In the genomic region with DNA sequence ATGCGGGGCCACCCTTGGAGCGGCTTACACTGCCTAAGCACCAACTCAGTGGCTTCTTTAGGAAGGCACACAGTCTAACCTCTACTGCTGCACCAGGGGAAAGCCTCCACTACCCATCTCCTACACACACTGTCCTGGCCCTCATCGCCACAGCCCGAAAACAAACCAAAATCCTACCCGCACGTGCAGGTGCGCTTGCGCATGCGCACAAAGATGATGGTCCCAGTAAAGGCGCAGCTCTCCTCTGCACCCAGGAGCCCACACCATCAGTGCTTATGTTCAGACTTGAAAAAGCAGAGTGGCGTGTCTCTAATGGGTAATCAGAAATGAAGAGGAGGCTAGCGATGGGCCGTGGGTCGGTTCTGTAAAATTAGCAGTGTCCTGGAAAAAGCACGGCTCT, we compare ENCODE assay signal across 17 mouse cellular contexts.
A peak's percentile ranks its signal among the peaks of the same experiment; 100 is the strongest.
DNase-seq lines count a peak whose midpoint lies in the region; ATAC-seq lines count a peak whose summit lies in the region.
"Had no signal": no experiment of that assay in that cellular context is flagged by ENCODE, and none has a peak within 500 bp of the region (broad histone marks: within the 10 kb centered on the region; RNA-seq: fewer than 3 reads in every experiment).

No protein-coding gene starts in this region.

- no peak for DNase-seq in hindbrain, embryonic 10.5 days (ENCODE audit: low spot score)
- DNase-seq in ES-CJ7 (ENCODE audit: low read depth, low spot score) (peak; percentile 64), ZHBTc4 (ENCODE audit: low read depth, low spot score) (peak; percentile 80)
- DNase-seq in limb, embryonic 11.5 days (ENCODE audit: low spot score) = no peak
- no peak for DNase-seq in frontal cortex, adult 2 months (ENCODE audit: extremely low spot score in 1 of 2, low spot score in 1 of 2)
- DNase-seq in lung, postnatal 25 days (ENCODE audit: low spot score) = no peak
- DNase-seq: adrenal gland, postnatal 14 days; cerebellum, adult 11-12 months; heart, adult 11 months; kidney, adult 2 months; liver, embryonic 13.5 days; thymus, postnatal 36 days had no signal

- H3K4me3 ChIP-seq in hindbrain, embryonic 10.5 days = no peak overlapping the region
- no peak overlapping the region for H3K4me3 ChIP-seq in hindbrain, embryonic 13.5 days
- no peak overlapping the region for H3K4me3 ChIP-seq in limb, embryonic 11.5 days (ENCODE audit: low read depth, low read length)
- H3K4me3 ChIP-seq: liver, embryonic 13.5 days; lung, embryonic 15.5 days; midbrain, embryonic 12.5 days had no signal

- H3K27ac ChIP-seq in hindbrain, embryonic 10.5 days = peak overlapping the region; percentile 42; the same call in 1 of the 2 replicates
- no peak overlapping the region for H3K27ac ChIP-seq in hindbrain, embryonic 13.5 days
- H3K27ac ChIP-seq in limb, embryonic 11.5 days (replicated peaks; ENCODE audit: low read depth, low read length) = peak overlapping the region; percentile 92
- H3K27ac ChIP-seq: hindbrain, embryonic 14.5 days; liver, embryonic 13.5 days; lung, embryonic 15.5 days; midbrain, embryonic 12.5 days had no signal

- H3K4me2 ChIP-seq in hindbrain, embryonic 13.5 days = no peak overlapping the region
- H3K4me2 ChIP-seq in limb, embryonic 11.5 days (ENCODE audit: low read depth, severe bottlenecking) = peak overlapping the region; percentile 26
- H3K4me2 ChIP-seq: hindbrain, embryonic 14.5 days; liver, embryonic 13.5 days; lung, embryonic 15.5 days; midbrain, embryonic 12.5 days had no signal

- no peaks in the 10 kb centered on the region for H3K9me3 ChIP-seq in hindbrain, embryonic 10.5 days
- H3K9me3 ChIP-seq in hindbrain, embryonic 13.5 days = no peaks in the 10 kb centered on the region
- no peaks in the 10 kb centered on the region for H3K9me3 ChIP-seq in limb, embryonic 11.5 days (ENCODE audit: control insufficient read depth, low read length)
- H3K9me3 ChIP-seq: liver, embryonic 13.5 days; lung, embryonic 15.5 days; midbrain, embryonic 12.5 days had no signal

- 84% methylated on average over 15 of the region's 15 CpGs for WGBS in hindbrain, embryonic 10.5 days
- 91% methylated on average over 15 of the region's 15 CpGs for WGBS in hindbrain, embryonic 13.5 days
- 86% methylated on average over 15 of the region's 15 CpGs for WGBS in limb, embryonic 11.5 days

- no peak for ATAC-seq in hindbrain, embryonic 13.5 days (ENCODE audit: low FRiP score)
- ATAC-seq in limb, embryonic 11.5 days (ENCODE audit: insufficient number of reproducible peaks, low FRiP score, low TSS enrichment, low read depth) = no peak; the same call in 1 of the 2 replicates
- ATAC-seq: forebrain, embryonic 16.5 days had no signal

- no peaks in the 10 kb centered on the region for H3K27me3 ChIP-seq in hindbrain, embryonic 10.5 days (ENCODE audit: insufficient read depth, poor library complexity, severe bottlenecking)
- H3K27me3 ChIP-seq in hindbrain, embryonic 13.5 days = no peaks in the 10 kb centered on the region
- H3K27me3 ChIP-seq in limb, embryonic 11.5 days (ENCODE audit: control insufficient read depth, insufficient read depth, low read length) = no peaks in the 10 kb centered on the region
- H3K27me3 ChIP-seq: liver, embryonic 13.5 days; lung, embryonic 15.5 days had no signal

- H3K4me1 ChIP-seq in hindbrain, embryonic 10.5 days (replicated peaks) = peaks cover 68% of the 10 kb centered on the region
- H3K4me1 ChIP-seq in hindbrain, embryonic 13.5 days (replicated peaks) = peaks cover 14% of the 10 kb centered on the region; the same call in 1 of the 2 replicates
- H3K4me1 ChIP-seq in limb, embryonic 11.5 days (ENCODE audit: control insufficient read depth, insufficient read depth, low read length) = peaks cover 72% of the 10 kb centered on the region
- H3K4me1 ChIP-seq: liver, embryonic 13.5 days had no signal

- no peak overlapping the region for H3K9ac ChIP-seq in hindbrain, embryonic 13.5 days
- H3K9ac ChIP-seq in limb, embryonic 11.5 days (ENCODE audit: low read length) = peak overlapping the region; percentile 17; the same call in 1 of the 2 replicates
- H3K9ac ChIP-seq: hindbrain, embryonic 14.5 days; liver, embryonic 13.5 days; lung, embryonic 15.5 days; midbrain, embryonic 12.5 days had no signal

- no peaks in the 10 kb centered on the region for H3K36me3 ChIP-seq in hindbrain, embryonic 10.5 days
- H3K36me3 ChIP-seq in hindbrain, embryonic 13.5 days = no peaks in the 10 kb centered on the region
- no peaks in the 10 kb centered on the region for H3K36me3 ChIP-seq in limb, embryonic 11.5 days (ENCODE audit: control insufficient read depth, insufficient read depth, low read length)
- H3K36me3 ChIP-seq: liver, embryonic 13.5 days; lung, embryonic 15.5 days; midbrain, embryonic 12.5 days had no signal

Comparison
In these comparisons a context has a peak if more than half of its experiments do, and no peak if none do; other contexts are left out.
1. DNase-seq: peak in ES-CJ7 (single experiment) and ZHBTc4 (single experiment); none in hindbrain, embryonic 10.5 days (single experiment), limb, embryonic 11.5 days (single experiment), frontal cortex, adult 2 months (0 of 2) and lung, postnatal 25 days (single experiment).